Mouse (Mus musculus) intestine, postnatal 0 days (tissue): ENCODE measurements around the gene Myom1. TPM values are rescaled to one million over a fixed set of nuclear protein-coding genes. Genes with fewer than 3 reads are reported as not detected.

ENCODE experiments used
- ATAC-seq: fragments of 200-750 bp; cut with Nextera tagmentation; 2 replicates; pipeline ENCODE4 v1.8.0; 2017; ENCODE audit warnings: mild to moderate bottlenecking, moderate TSS enrichment, moderate library complexity
- H3K27ac ChIP-seq: fragments of 300-500 bp; sonication (generic); 2 replicates; pipeline ENCODE4 v1.5.1; 2014; ENCODE audit warnings: mild to moderate bottlenecking, low read depth, low read length, moderate library complexity
- H3K27me3 ChIP-seq: fragments of 300-500 bp; sonication (generic); replicated peaks from 2 replicates; pipeline ENCODE4 v1.6.1; 2014; ENCODE audit warnings: low read length, mixed read lengths; ENCODE audit not compliant: control insufficient read depth, insufficient read depth
- H3K36me3 ChIP-seq: fragments of 300-500 bp; sonication (generic); 2 replicates; pipeline ENCODE4 v1.6.1; 2014; ENCODE audit warnings: mild to moderate bottlenecking, moderate library complexity; ENCODE audit not compliant: control insufficient read depth, insufficient read depth
- H3K4me1 ChIP-seq: fragments of 300-500 bp; sonication (generic); replicated peaks from 2 replicates; pipeline ENCODE4 v1.6.1; 2014; ENCODE audit warnings: antibody characterized with exemption, low read length, mixed read lengths; ENCODE audit not compliant: control insufficient read depth, insufficient read depth
- H3K4me2 ChIP-seq: fragments of 300-500 bp; sonication (generic); replicated peaks from 2 replicates; pipeline ENCODE4 v1.6.1; 2014; ENCODE audit warnings: low read depth, mild to moderate bottlenecking, moderate library complexity
- H3K4me3 ChIP-seq: fragments of 300-500 bp; sonication (generic); 2 replicates; pipeline ENCODE4 v1.5.1; 2014; ENCODE audit warnings: low read depth, low read length
- H3K9ac ChIP-seq: fragments of 300-500 bp; sonication (generic); 2 replicates; pipeline ENCODE4 v1.6.1; 2014; ENCODE audit warnings: mild to moderate bottlenecking, low read depth, low read length
- H3K9me3 ChIP-seq: fragments of 300-500 bp; sonication (generic); 2 replicates; pipeline ENCODE4 v1.6.1; 2016; ENCODE audit warnings: mixed run types; ENCODE audit not compliant: control insufficient read depth
- CTCF ChIP-seq: sonication (generic); IDR thresholded peaks from 2 replicates; pipeline ENCODE4 v1.5.1; 2016; ENCODE audit warnings: low read depth, mild to moderate bottlenecking, control low read depth, antibody characterized with exemption, moderate library complexity
- WGBS: fragments of 180-500 bp; shearing (Covaris S2); extraction: QIAGEN DNeasy Blood & Tissue Kit; methylation state at CpG from one replicate; pipeline ENCODE4 v1.1.7; 2014; 5-methylcytosine and 5-hydroxymethylcytosine counted together
- polyA plus RNA-seq: library from polyadenylated mRNA; unstranded; fragments of >200 nt; fragmentation: Nextera tagmentation; extraction: Ambion mirVana; gene quantifications from 2 replicates; pipeline ENCODE4 v1.2.1, GENCODE M21; 2015

The Myom1 gene
- polyA plus RNA-seq, 1 experiment from 2014 or later = 8.9 TPM

DNA sequence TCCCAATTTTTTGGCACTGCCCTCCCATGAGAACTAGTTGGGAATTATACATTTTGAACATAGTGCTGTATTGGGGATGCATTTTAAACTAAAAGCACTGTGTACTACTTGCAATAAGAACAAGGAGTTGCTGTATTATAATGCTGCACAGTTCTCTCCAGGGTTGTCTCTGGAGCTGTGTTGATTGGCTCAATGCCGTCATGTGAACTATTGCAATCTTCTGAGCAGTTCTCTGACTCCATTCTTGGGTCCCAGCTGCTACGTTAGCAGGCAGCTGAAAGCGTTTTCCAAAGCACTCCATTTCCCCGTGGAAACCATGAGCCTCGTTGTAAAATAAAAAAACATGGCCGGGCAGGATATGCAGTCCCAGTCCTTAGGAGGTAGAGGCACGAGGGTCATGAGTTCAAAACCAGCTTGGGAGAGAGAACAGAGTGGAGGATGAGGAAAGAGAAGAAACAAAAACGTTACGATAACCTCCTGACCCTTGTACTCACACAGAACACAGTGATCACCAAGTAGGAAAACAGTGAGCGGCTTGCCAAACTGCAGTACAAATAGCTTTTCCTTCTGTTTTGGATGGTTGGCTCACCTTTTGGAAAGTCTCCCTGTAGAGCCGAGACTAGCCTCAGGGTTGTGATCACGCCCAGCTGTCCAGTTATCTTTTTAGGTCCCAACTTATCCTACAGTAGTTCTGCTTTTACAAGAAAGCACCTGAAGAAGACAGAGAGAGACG is 60.6 kb downstream of the Myom1 start:
- Histone ChIP-seq H3K4me3 (no peak overlapping the region), H3K36me3 (no peaks in the 10 kb centered on the region), H3K27ac (no peak overlapping the region), H3K4me1 (no peaks in the 10 kb centered on the region), H3K9me3 (no peaks in the 10 kb centered on the region), H3K4me2 (no peak overlapping the region), H3K9ac (no peak overlapping the region), H3K27me3 (no peaks in the 10 kb centered on the region)
- TF ChIP-seq CTCF = no peak
- no peak for ATAC-seq
- 65% methylated on average over 13 of the region's 13 CpGs for WGBS

- 61% methylated on average over 7 of the region's 7 CpGs for WGBS
- Histone ChIP-seq H3K36me3 (no peaks in the 10 kb centered on the region), H3K27ac (no peak overlapping the region), H3K4me1 (no peaks in the 10 kb centered on the region), H3K9ac (no peak overlapping the region), H3K4me3 (no peak overlapping the region), H3K27me3 (no peaks in the 10 kb centered on the region), H3K4me2 (no peak overlapping the region), H3K9me3 (no peaks in the 10 kb centered on the region)
- ATAC-seq = no peak
- TF ChIP-seq CTCF = peak; percentile 77
Measured at GRCm38 (mm10) chr17:71064463-71065014, 62.1 kb downstream of the Myom1 start.

- TF ChIP-seq CTCF = no peak
- Histone ChIP-seq H3K36me3 (no peaks in the 10 kb centered on the region), H3K4me2 (no peak overlapping the region), H3K4me1 (no peaks in the 10 kb centered on the region), H3K27ac (no peak overlapping the region), H3K27me3 (no peaks in the 10 kb centered on the region), H3K9ac (no peak overlapping the region), H3K9me3 (no peaks in the 10 kb centered on the region), H3K4me3 (no peak overlapping the region)
- no peak for ATAC-seq
- WGBS = 77% methylated on average over 6 of the region's 6 CpGs
Measured at GRCm38 (mm10) chr17:71065127-71065526, 62.7 kb downstream of the Myom1 start.

DNA sequence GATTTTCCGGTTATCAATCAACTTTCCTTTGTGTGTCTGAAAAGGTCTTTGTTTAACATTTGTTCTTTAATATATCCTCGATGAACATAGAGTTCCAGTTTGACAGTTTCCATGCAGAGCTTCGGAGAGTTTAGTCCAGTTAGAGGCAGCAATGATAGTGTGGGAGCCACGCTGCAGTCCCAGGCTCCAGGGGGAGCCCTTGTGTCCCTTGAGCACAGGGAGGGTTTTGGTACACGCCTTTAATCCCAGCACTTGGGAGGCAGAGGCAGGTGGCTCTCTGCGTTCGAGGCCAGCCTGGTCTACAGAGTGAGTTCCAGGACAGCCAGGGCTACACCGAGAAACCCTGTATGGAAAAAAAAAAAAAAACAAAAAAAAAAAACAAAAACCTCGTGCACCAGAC is 66.7 kb downstream of the Myom1 start:
- ATAC-seq = no peak
- Histone ChIP-seq H3K36me3 (no peaks in the 10 kb centered on the region), H3K4me1 (no peaks in the 10 kb centered on the region), H3K4me2 (no peak overlapping the region), H3K4me3 (no peak overlapping the region), H3K9me3 (no peaks in the 10 kb centered on the region), H3K9ac (no peak overlapping the region), H3K27ac (no peak overlapping the region), H3K27me3 (no peaks in the 10 kb centered on the region)
- 84% methylated on average over 9 of the region's 9 CpGs for WGBS
- peak; percentile 53 for TF ChIP-seq CTCF

GRCm38 (mm10) chr17:71071958-71072357 is 69.5 kb downstream of the Myom1 start:
- no peak overlapping the region for H3K4me3 ChIP-seq
- H3K9me3 ChIP-seq = no peaks in the 10 kb centered on the region
- H3K36me3 ChIP-seq = no peaks in the 10 kb centered on the region
- H3K4me2 ChIP-seq = no peak overlapping the region
- no peaks in the 10 kb centered on the region for H3K4me1 ChIP-seq
- H3K27me3 ChIP-seq = no peaks in the 10 kb centered on the region
- WGBS = 91% methylated on average over 10 of the region's 10 CpGs
- no peak for ATAC-seq
- no peak for TF ChIP-seq CTCF
- no peak overlapping the region for H3K27ac ChIP-seq
- no peak overlapping the region for H3K9ac ChIP-seq

- WGBS = 46% methylated on average over 4 of the region's 4 CpGs
- no peak for TF ChIP-seq CTCF
- no peaks in the 10 kb centered on the region for H3K36me3 ChIP-seq
- H3K4me1 ChIP-seq = no peaks in the 10 kb centered on the region
- ATAC-seq = no peak
- no peak overlapping the region for H3K9ac ChIP-seq
- H3K27me3 ChIP-seq = no peaks in the 10 kb centered on the region
- H3K27ac ChIP-seq = no peak overlapping the region
- H3K4me3 ChIP-seq = no peak overlapping the region
- no peaks in the 10 kb centered on the region for H3K9me3 ChIP-seq
- H3K4me2 ChIP-seq = no peak overlapping the region
Measured at GRCm38 (mm10) chr17:71074386-71074785, 72.0 kb downstream of the Myom1 start.
